In the genomic region with DNA sequence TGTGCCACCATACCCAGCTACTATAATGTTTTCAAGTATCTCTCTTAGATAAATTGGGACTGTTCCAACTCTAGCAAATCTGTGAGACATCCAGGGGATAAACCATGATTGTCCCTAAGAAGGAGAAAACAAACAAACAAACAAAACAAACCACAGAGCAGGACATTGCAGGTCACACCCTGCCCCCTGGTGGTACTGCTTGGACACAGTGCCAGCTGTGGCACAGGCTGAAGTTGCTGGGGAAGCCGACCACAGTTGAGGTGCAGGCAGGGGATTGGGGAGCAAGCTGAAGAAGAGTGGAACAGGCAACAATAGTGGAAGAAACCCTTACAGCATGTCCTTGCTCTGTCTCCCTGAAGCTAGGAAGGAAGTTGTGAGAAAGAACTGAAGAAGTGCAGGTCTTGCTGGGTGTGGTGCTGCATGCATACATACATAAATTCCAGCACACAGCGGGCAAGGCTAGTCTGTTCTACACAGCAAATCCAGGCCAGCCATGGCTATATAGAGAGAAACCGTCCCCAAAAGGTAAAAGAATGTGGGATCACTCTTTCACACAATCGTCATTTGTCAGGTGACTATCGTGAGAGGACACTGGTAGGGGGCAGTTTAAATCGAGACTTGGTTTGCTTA, we compare ENCODE assay signal across 10 mouse cellular contexts. TPM values are rescaled to one million over a fixed set of nuclear protein-coding genes. Genes with fewer than 3 reads are reported as not detected.
DNase-seq lines count a peak whose midpoint lies in the region; ATAC-seq and TF ChIP-seq lines count a peak whose summit lies in the region.
"Had no signal": no experiment of that assay in that cellular context is flagged by ENCODE, and none has a peak within 500 bp of the region (broad histone marks: within the 10 kb centered on the region; RNA-seq: fewer than 3 reads in every experiment).

No protein-coding gene starts in this region.

- no peak overlapping the region for H3K9ac ChIP-seq in neural tube, embryonic 11.5 days (ENCODE audit: low read length)

- no peak for DNase-seq in cerebellum, adult 2 months
- peak; percentile 42 to 47 for DNase-seq in left cerebral cortex, adult 2 months (ENCODE audit: extremely low spot score in 1 of 2, low spot score in 2 of 2)
- no peak for DNase-seq in left cerebral cortex, adult 11 months (ENCODE audit: low spot score)
- DNase-seq in R1 (ENCODE audit: low read depth, low spot score), result peak; percentile 81
- peak; percentile 53 for DNase-seq in kidney, adult 9 months
- DNase-seq in neural tube, embryonic 11.5 days (ENCODE audit: low spot score), result peak; percentile 42
- DNase-seq in cerebellum, adult 11-12 months, result no peak

- H3K36me3 ChIP-seq in neural tube, embryonic 11.5 days (ENCODE audit: control insufficient read depth, insufficient read depth, low read length), result no peaks in the 10 kb centered on the region

- no peaks in the 10 kb centered on the region for H3K27me3 ChIP-seq in cerebellum, adult 2 months (ENCODE audit: control insufficient read depth, insufficient read depth, low read length)
- H3K27me3 ChIP-seq in neural tube, embryonic 11.5 days (ENCODE audit: control insufficient read depth, insufficient read depth, low read length), result no peaks in the 10 kb centered on the region

- H3K4me3 ChIP-seq in cerebellum, adult 2 months (replicated peaks; ENCODE audit: insufficient read depth, low read depth, low read length), result no peak overlapping the region
- no peak overlapping the region for H3K4me3 ChIP-seq in left cerebral cortex, adult 2 months
- H3K4me3 ChIP-seq in neural tube, embryonic 11.5 days (ENCODE audit: low read depth, low read length), result no peak overlapping the region

- TF ChIP-seq CTCF in cerebellum, adult 2 months (IDR thresholded peaks at IDR 0.05; ENCODE audit: borderline replicate concordance, insufficient read depth, low read depth, low read length), result peak; percentile 69
- TF ChIP-seq CTCF in left cerebral cortex, adult 2 months (IDR thresholded peaks at IDR 0.05), result peak; percentile 80

- TF ChIP-seq POLR2A in cerebellum, adult 2 months (IDR thresholded peaks at IDR 0.05; ENCODE audit: borderline replicate concordance, insufficient read depth, low read length), result no peak

- no peak overlapping the region for H3K27ac ChIP-seq in cerebellum, adult 2 months (ENCODE audit: insufficient read depth, low read length)
- H3K27ac ChIP-seq in left cerebral cortex, adult 2 months, result no peak overlapping the region
- no peak overlapping the region for H3K27ac ChIP-seq in neural tube, embryonic 11.5 days (ENCODE audit: low read depth, low read length)

- intact Hi-C loops in left cerebral cortex, adult 2 months (cut with DNase I), result no loop called here

- no peak overlapping the region for H3K4me2 ChIP-seq in neural tube, embryonic 11.5 days (ENCODE audit: low read depth)

- ATAC-seq in cerebellum, adult (ENCODE audit: insufficient number of reproducible peaks, low FRiP score, low TSS enrichment), result no peak
- ATAC-seq in neural tube, embryonic 11.5 days (ENCODE audit: insufficient read depth, low FRiP score, low TSS enrichment), result no peak
- ATAC-seq: Patski had no signal

- no peaks in the 10 kb centered on the region for H3K4me1 ChIP-seq in cerebellum, adult 2 months (ENCODE audit: control insufficient read depth, insufficient read depth, low read length)
- H3K4me1 ChIP-seq in neural tube, embryonic 11.5 days (ENCODE audit: control insufficient read depth, insufficient read depth, low read length), result 0 out of 2 replicates have a peak, but pooled peaks cover 5% of the 10 kb centered on the region

- 60% methylated on average over 6 of the region's 6 CpGs for WGBS in cerebellum, adult 2 months
- WGBS in neural tube, embryonic 11.5 days, result 51% methylated on average over 6 of the region's 6 CpGs

- no peaks in the 10 kb centered on the region for H3K9me3 ChIP-seq in neural tube, embryonic 11.5 days (ENCODE audit: control insufficient read depth, low read length)

RNA-seq across cellular contexts. Expression of gene Pck2, which starts 3.8 kb away (rescaled TPM):
- 44.8 and 49.3 TPM in 2 replicates for polyA plus RNA-seq in cerebellum, adult 2 months (2012; rRNA removed)
- 10 to 100 TPM; 31.1 to 36.0 TPM for total RNA-seq in left cerebral cortex, adult 2 months (2021)
- polyA plus RNA-seq in neural tube, embryonic 11.5 days (2014; fragmentation: Nextera tagmentation; extraction: Ambion mirVana), result 14.5 and 14.7 TPM in 2 replicates

RNA-seq across cellular contexts. Expression of gene Nrl, which starts 11.4 kb away (rescaled TPM):
- polyA plus RNA-seq in cerebellum, adult 2 months (2012; rRNA removed), result 0.33 and 0.56 TPM in 2 replicates
- under 1 TPM; 0.29 to 0.84 TPM for total RNA-seq in left cerebral cortex, adult 2 months (2021)
- polyA plus RNA-seq in neural tube, embryonic 11.5 days (2014; fragmentation: Nextera tagmentation; extraction: Ambion mirVana), result not detected in 2 replicates
- total RNA-seq: heart, adult 18-20 months had no signal
- polyA plus RNA-seq: Patski had no signal

RNA-seq across cellular contexts. Expression of gene Dcaf11, which starts 23.6 kb away (rescaled TPM):
- polyA plus RNA-seq in cerebellum, adult 2 months (2012; rRNA removed), result 115 and 127 TPM in 2 replicates
- total RNA-seq in left cerebral cortex, adult 2 months (2021), result 10 to 100 TPM; 76.8 to 80.8 TPM
- polyA plus RNA-seq in neural tube, embryonic 11.5 days (2014; fragmentation: Nextera tagmentation; extraction: Ambion mirVana), result 84.4 and 85.1 TPM in 2 replicates

RNA-seq across cellular contexts. Expression of gene A730061H03Rik, which starts 24.0 kb away (rescaled TPM):
- 0.97 TPM in 2 replicates for polyA plus RNA-seq in cerebellum, adult 2 months (2012; rRNA removed)
- total RNA-seq in left cerebral cortex, adult 2 months (2021), result 1 to 10 TPM in 1 of 2 experiments, under 1 TPM in 1; 0.86 to 1.8 TPM
- polyA plus RNA-seq in neural tube, embryonic 11.5 days (2014; fragmentation: Nextera tagmentation; extraction: Ambion mirVana), result 0.80 TPM in 1 of 2 replicates, not detected in the other
- total RNA-seq: heart, adult 18-20 months had no signal

RNA-seq across cellular contexts. Expression of gene Cpne6, which starts 26.0 kb away (rescaled TPM):
- polyA plus RNA-seq in cerebellum, adult 2 months (2012; rRNA removed), result 39.8 and 56.8 TPM in 2 replicates
- 100 to 1,000 TPM; 209 to 225 TPM for total RNA-seq in left cerebral cortex, adult 2 months (2021)
- 0.99 and 1.7 TPM in 2 replicates for polyA plus RNA-seq in neural tube, embryonic 11.5 days (2014; fragmentation: Nextera tagmentation; extraction: Ambion mirVana)
- total RNA-seq: heart, adult 18-20 months had no signal
- polyA plus RNA-seq: Patski had no signal

Comparison
In these comparisons a context has a peak if more than half of its experiments do, and no peak if none do; other contexts are left out.
1. DNase-seq: peak in left cerebral cortex, adult 2 months (2 of 2), R1 (single experiment), kidney, adult 9 months (single experiment) and neural tube, embryonic 11.5 days (single experiment); none in cerebellum, adult 2 months (0 of 2), left cerebral cortex, adult 11 months (single experiment) and cerebellum, adult 11-12 months (single experiment).